Mouse (Mus musculus) CH12.LX (cell line): ENCODE data around the gene Camkmt. TPM values are rescaled to one million over a fixed set of nuclear protein-coding genes. Genes with fewer than 3 reads are reported as not detected.

Experiments used
- DNase-seq: peaks from one replicate; pipeline ENCODE4 v3.0.0-alpha.2; 2013; ENCODE audit errors: extremely low read depth
- H3K27ac ChIP-seq: 2 replicates; pipeline ENCODE4 v1.5.1; 2012; ENCODE audit warnings: low read depth, mild to moderate bottlenecking, control low read depth, moderate library complexity; ENCODE audit not compliant: insufficient read depth
- H3K27me3 ChIP-seq: replicated peaks from 2 replicates; pipeline ENCODE3; 2012; ENCODE audit warnings: inconsistent platforms
- H3K36me3 ChIP-seq, 2 experiments: replicated peaks in 1 of 2; 2 replicates each; pipeline versions ENCODE3 to v1.6.1; 2012; ENCODE audit warnings: inconsistent platforms in 1 of 2, low read length in 1 of 2, mild to moderate bottlenecking in 1 of 2, mixed read lengths in 1 of 2, moderate library complexity in 1 of 2; ENCODE audit not compliant: control insufficient read depth in 1 of 2, insufficient read depth in 1 of 2
- H3K4me1 ChIP-seq, 2 experiments: 2 replicates each; pipeline ENCODE4 v1.6.1; 2012; ENCODE audit warnings: inconsistent platforms in 1 of 2, moderate library complexity in 1 of 2; ENCODE audit not compliant: insufficient read depth in 2 of 2, control insufficient read depth in 1 of 2
- H3K4me2 ChIP-seq: 2 replicates; pipeline ENCODE4 v1.6.1; 2012; ENCODE audit warnings: low read depth, mild to moderate bottlenecking, control low read depth; ENCODE audit not compliant: poor library complexity, insufficient read depth, severe bottlenecking
- H3K4me3 ChIP-seq, 3 experiments: fragments of 150-350 bp in 1 of 3; sonication (generic) in 1 of 3; replicated peaks in 1 of 3; 2 replicates each; pipeline versions ENCODE3 to v1.5.1; 2011 to 2012; ENCODE audit warnings: low read depth in 2 of 3, low read length in 2 of 3, mild to moderate bottlenecking in 2 of 3, moderate library complexity in 2 of 3, control low read depth in 1 of 3, improper control_type of control experiment in 1 of 3, inconsistent platforms in 1 of 3, mixed read lengths in 1 of 3; ENCODE audit not compliant: poor library complexity in 1 of 3
- H3K79me2 ChIP-seq: replicated peaks from 2 replicates; pipeline ENCODE4 v1.6.1; 2012; ENCODE audit warnings: mild to moderate bottlenecking, moderate library complexity; ENCODE audit not compliant: control insufficient read depth, poor library complexity, insufficient read depth, severe bottlenecking; ENCODE audit errors: extremely low read depth
- H3K9ac ChIP-seq: 2 replicates; pipeline ENCODE4 v1.6.1; 2012; ENCODE audit warnings: low read depth, mild to moderate bottlenecking, control low read depth, moderate library complexity; ENCODE audit not compliant: insufficient read depth
- H3K9me3 ChIP-seq: replicated peaks from 2 replicates; pipeline ENCODE3; 2012; ENCODE audit warnings: low read length, inconsistent platforms, mixed read lengths
- CHD1 ChIP-seq: IDR thresholded peaks from 2 replicates; pipeline ENCODE4 v1.6.1; 2012; ENCODE audit warnings: low read depth, low read length, improper control_type of control experiment, inconsistent platforms
- ELF1 ChIP-seq: IDR thresholded peaks from 2 replicates; pipeline ENCODE4 v1.6.1; 2014; ENCODE audit warnings: low read depth, mild to moderate bottlenecking, inconsistent platforms, low read length, improper control_type of control experiment
- GABPA ChIP-seq: IDR thresholded peaks from 2 replicates; pipeline ENCODE4 v1.6.1; 2012; ENCODE audit warnings: low read depth, low read length, improper control_type of control experiment, inconsistent platforms; ENCODE audit not compliant: insufficient replicate concordance
- IRF4 ChIP-seq: IDR thresholded peaks from 2 replicates; pipeline ENCODE4 v1.6.1; 2014; ENCODE audit warnings: low read depth, mild to moderate bottlenecking, inconsistent platforms, low read length, improper control_type of control experiment
- JUND ChIP-seq: conservative IDR thresholded peaks from 2 replicates; pipeline ENCODE4 v1.6.1; 2011; ENCODE audit warnings: low read depth, low read length, improper control_type of control experiment
- MAFK ChIP-seq: IDR thresholded peaks from 2 replicates; pipeline ENCODE4 v1.6.1; 2011; ENCODE audit warnings: low read length, improper control_type of control experiment; ENCODE audit not compliant: insufficient replicate concordance
- MAX ChIP-seq: IDR thresholded peaks from 2 replicates; pipeline ENCODE4 v1.6.1; 2011; ENCODE audit warnings: low read length, improper control_type of control experiment
- MAZ ChIP-seq: IDR thresholded peaks from 2 replicates; pipeline ENCODE4 v1.6.1; 2012; ENCODE audit warnings: low read depth, mild to moderate bottlenecking, inconsistent platforms, low read length, improper control_type of control experiment, moderate library complexity
- NRF1 ChIP-seq: IDR thresholded peaks from 2 replicates; pipeline ENCODE4 v1.6.1; 2014; ENCODE audit warnings: low read depth, mild to moderate bottlenecking, inconsistent platforms, low read length, improper control_type of control experiment, moderate library complexity
- PAX5 ChIP-seq: IDR thresholded peaks from 2 replicates; pipeline ENCODE4 v1.6.1; 2012; ENCODE audit warnings: low read length, inconsistent platforms, mixed read lengths
- POLR2A ChIP-seq: IDR thresholded peaks from 2 replicates; pipeline ENCODE4 v1.6.1; 2011; ENCODE audit warnings: low read depth, mild to moderate bottlenecking, improper control_type of control experiment, low read length
- RAD21 ChIP-seq: IDR thresholded peaks from 2 replicates; pipeline ENCODE4 v1.6.1; 2011; ENCODE audit warnings: low read depth, mild to moderate bottlenecking, low read length, improper control_type of control experiment, moderate library complexity
- RCOR1 ChIP-seq: conservative IDR thresholded peaks from 2 replicates; pipeline ENCODE4 v1.6.1; 2012; ENCODE audit warnings: low read depth, mild to moderate bottlenecking, inconsistent platforms, low read length, improper control_type of control experiment
- SIN3A ChIP-seq: IDR thresholded peaks from 2 replicates; pipeline ENCODE4 v1.6.1; 2012; ENCODE audit warnings: low read length, improper control_type of control experiment, inconsistent platforms
- TCF12 ChIP-seq: IDR thresholded peaks from 2 replicates; pipeline ENCODE4 v1.6.1; 2014; ENCODE audit warnings: low read depth, mild to moderate bottlenecking, inconsistent platforms, low read length, improper control_type of control experiment
- UBTF ChIP-seq: IDR thresholded peaks from 2 replicates; pipeline ENCODE4 v1.6.1; 2012; ENCODE audit warnings: low read depth, mild to moderate bottlenecking, inconsistent platforms, low read length, improper control_type of control experiment, moderate library complexity
- USF1 ChIP-seq: IDR thresholded peaks from 2 replicates; pipeline ENCODE4 v1.6.1; 2014; ENCODE audit warnings: low read depth, mild to moderate bottlenecking, inconsistent platforms, low read length, improper control_type of control experiment
- USF2 ChIP-seq: conservative IDR thresholded peaks from 2 replicates; pipeline ENCODE4 v1.6.1; 2011; ENCODE audit warnings: low read depth, low read length, improper control_type of control experiment
- ZC3H11A ChIP-seq: IDR thresholded peaks from 2 replicates; pipeline ENCODE4 v1.6.1; 2012; ENCODE audit warnings: low read depth, mild to moderate bottlenecking, inconsistent platforms, low read length, improper control_type of control experiment
- dilution Hi-C: fragments of 300-500 bp; cut with MboI; formaldehyde crosslinking; loops from 2 replicates; pipeline ENCODE4 v1.14.3; 2020; ENCODE audit warnings: low sequenced_read_pairs; ENCODE audit not compliant: extremely low pct_unique_long_range_greater_than_20kb, extremely low pct_ligation_motif_present
- in situ Hi-C: fragments of 300-500 bp; cut with MboI; formaldehyde crosslinking; loops from 3 replicates; pipeline ENCODE4 v1.14.3; 2019; ENCODE audit warnings: low sequenced_read_pairs, low pct_ligation_motif_present, low pct_unique_long_range_greater_than_20kb, mixed read lengths
- polyA plus RNA-seq: library from polyadenylated mRNA; unstranded; fragments of >175 nt; gene quantifications from 2 replicates; pipeline ENCODE4 v1.2.1, GENCODE M21; 2012; ENCODE audit warnings: low read depth; ENCODE audit not compliant: insufficient read length
- total RNA-seq, 2 experiments: library from RNA; depleted of rRNA; stranded (reverse); fragments of 300-350 nt in 1 of 2; fragments of >200 nt in 1 of 2; gene quantifications; 2 replicates each; pipeline ENCODE4 v1.2.3; 2012 to 2014

Gene Camkmt
- total and polyA plus RNA-seq, 3 experiments = 1.5 to 4.4 (median 1.8) TPM

GRCm38 (mm10) chr17:85454419-85454983 is 364.1 kb downstream of the Camkmt start:
- Histone ChIP-seq H3K4me2 (no peak overlapping the region), H3K9me3 (no peaks in the 10 kb centered on the region), H3K36me3 (no peaks in the 10 kb centered on the region), H3K9ac (no peak overlapping the region), H3K4me1 (no peaks in the 10 kb centered on the region), H3K27me3 (no peaks in the 10 kb centered on the region), H3K4me3 (no peak overlapping the region), H3K79me2 (no peaks in the 10 kb centered on the region), H3K27ac (no peak overlapping the region)
- dilution Hi-C loops = no loop called here
- in situ Hi-C loops = no loop called here
- DNase-seq = no peak
- TF ChIP-seq NRF1 (no peak), SIN3A (no peak), TCF12 (no peak), CHD1 (no peak), GABPA (no peak), MAZ (no peak)

- no peaks in the 10 kb centered on the region for H3K79me2 ChIP-seq
- no peak overlapping the region for H3K27ac ChIP-seq
- H3K27me3 ChIP-seq = no peaks in the 10 kb centered on the region
- H3K4me1 ChIP-seq = no peaks in the 10 kb centered on the region
- DNase-seq = no peak
- H3K9ac ChIP-seq = no peak overlapping the region
- no peak overlapping the region for H3K4me3 ChIP-seq
- TF ChIP-seq USF1 (no peak), ZC3H11A (no peak), JUND (no peak), ELF1 (no peak), PAX5 (no peak), IRF4 (no peak), MAX (no peak)
- H3K36me3 ChIP-seq = no peaks in the 10 kb centered on the region
- in situ Hi-C loops (no loop called here), dilution Hi-C loops (no loop called here)
- H3K4me2 ChIP-seq = no peak overlapping the region
- H3K9me3 ChIP-seq = no peaks in the 10 kb centered on the region
Observed at GRCm38 (mm10) chr17:85455063-85455462, 364.7 kb downstream of the Camkmt start.

GRCm38 (mm10) chr17:85458075-85458474 is 367.7 kb downstream of the Camkmt start:
- no peak for DNase-seq
- H3K4me2 ChIP-seq = no peak overlapping the region
- dilution Hi-C loops (no loop called here), in situ Hi-C loops (no loop called here)
- H3K9me3 ChIP-seq = no peaks in the 10 kb centered on the region
- H3K4me1 ChIP-seq = no peaks in the 10 kb centered on the region
- H3K27ac ChIP-seq = no peak overlapping the region
- H3K79me2 ChIP-seq = no peaks in the 10 kb centered on the region
- H3K27me3 ChIP-seq = no peaks in the 10 kb centered on the region
- no peak overlapping the region for H3K9ac ChIP-seq
- H3K36me3 ChIP-seq = no peaks in the 10 kb centered on the region
- H3K4me3 ChIP-seq = no peak overlapping the region
- TF ChIP-seq MAX = no peak
- TF ChIP-seq UBTF = no peak
- TF ChIP-seq RAD21 = no peak
- TF ChIP-seq USF2 = no peak
- no peak for TF ChIP-seq SIN3A
- no peak for TF ChIP-seq RCOR1
- TF ChIP-seq POLR2A = no peak
- TF ChIP-seq GABPA = no peak
- TF ChIP-seq MAFK = no peak
- TF ChIP-seq IRF4 = no peak
